Comparison of ENCODE assay signal across 23 mouse cellular contexts in genomic region chr2:70951944-70952343, GRCm38 (mm10).
"Had no signal": no experiment of that assay in that cellular context is flagged by ENCODE, and none has a peak within 500 bp of the region (broad histone marks: within the 10 kb centered on the region; RNA-seq: fewer than 3 reads in every experiment).

No protein-coding gene starts in this region.

- H3K36me3 ChIP-seq: heart, embryonic 10.5 days; heart, embryonic 12.5 days; hindbrain, embryonic 10.5 days; hindbrain, embryonic 13.5 days; hindbrain, embryonic 15.5 days; kidney, embryonic 15.5 days; limb, embryonic 13.5 days; limb, embryonic 15.5 days had no signal

- H3K27me3 ChIP-seq: heart, embryonic 12.5 days; hindbrain, embryonic 13.5 days; hindbrain, embryonic 15.5 days; kidney, embryonic 15.5 days; limb, embryonic 13.5 days; limb, embryonic 15.5 days had no signal

- H3K4me3 ChIP-seq: heart, embryonic 10.5 days; heart, embryonic 12.5 days; hindbrain, embryonic 10.5 days; hindbrain, embryonic 13.5 days; hindbrain, embryonic 15.5 days; kidney, embryonic 15.5 days; limb, embryonic 13.5 days; limb, embryonic 15.5 days had no signal

- H3K27ac ChIP-seq: heart, embryonic 10.5 days; hindbrain, embryonic 10.5 days; hindbrain, embryonic 13.5 days; hindbrain, embryonic 15.5 days; hindbrain, postnatal 0 days; kidney, embryonic 15.5 days; kidney, postnatal 0 days; limb, embryonic 13.5 days; limb, embryonic 15.5 days had no signal

- H3K4me1 ChIP-seq: heart, embryonic 10.5 days; heart, embryonic 12.5 days; hindbrain, embryonic 10.5 days; hindbrain, embryonic 13.5 days; hindbrain, embryonic 15.5 days; kidney, embryonic 15.5 days; limb, embryonic 13.5 days; limb, embryonic 15.5 days had no signal

- ATAC-seq: forebrain, postnatal 0 days; hindbrain, postnatal 0 days; intestine, embryonic 16.5 days had no signal

- H3K9ac ChIP-seq: forebrain, postnatal 0 days; heart, embryonic 12.5 days; hindbrain, embryonic 13.5 days; hindbrain, embryonic 15.5 days; kidney, embryonic 15.5 days; limb, embryonic 13.5 days; limb, embryonic 15.5 days had no signal

- H3K9me3 ChIP-seq: heart, embryonic 10.5 days; heart, embryonic 12.5 days; hindbrain, embryonic 10.5 days; hindbrain, embryonic 13.5 days; hindbrain, embryonic 15.5 days; kidney, embryonic 15.5 days; limb, embryonic 13.5 days; limb, embryonic 15.5 days had no signal

- DNase-seq: forebrain, postnatal 0 days; gastrocnemius, postnatal 14 days; gastrocnemius, postnatal 36 days; heart, adult 18-20 months; heart, postnatal 10 days; heart, postnatal 4 days; kidney, adult 11 months; kidney, adult 2 months; kidney, adult 9 months; layer of hippocampus, adult 9-11 months; layer of hippocampus, postnatal 36 days; left cerebral cortex, postnatal 4 days had no signal

- H3K4me2 ChIP-seq: heart, embryonic 12.5 days; hindbrain, embryonic 13.5 days; hindbrain, embryonic 15.5 days; kidney, embryonic 15.5 days; limb, embryonic 13.5 days; limb, embryonic 15.5 days had no signal
